Mouse (Mus musculus) central nervous system, embryonic 18 days (tissue): ENCODE results near the gene Gnrhr. TPM values are rescaled to one million over a fixed set of nuclear protein-coding genes. Genes with fewer than 3 reads are reported as not detected.

Experiments
- polyA plus RNA-seq: library from polyadenylated mRNA; depleted of rRNA; stranded (reverse); fragments of >200 nt; gene quantifications from 2 replicates; pipeline ENCODE4 v1.2.3, GENCODE M21; 2012; rRNA removed

Gnrhr gene
- not detected in 2 replicates for polyA plus RNA-seq

DNA sequence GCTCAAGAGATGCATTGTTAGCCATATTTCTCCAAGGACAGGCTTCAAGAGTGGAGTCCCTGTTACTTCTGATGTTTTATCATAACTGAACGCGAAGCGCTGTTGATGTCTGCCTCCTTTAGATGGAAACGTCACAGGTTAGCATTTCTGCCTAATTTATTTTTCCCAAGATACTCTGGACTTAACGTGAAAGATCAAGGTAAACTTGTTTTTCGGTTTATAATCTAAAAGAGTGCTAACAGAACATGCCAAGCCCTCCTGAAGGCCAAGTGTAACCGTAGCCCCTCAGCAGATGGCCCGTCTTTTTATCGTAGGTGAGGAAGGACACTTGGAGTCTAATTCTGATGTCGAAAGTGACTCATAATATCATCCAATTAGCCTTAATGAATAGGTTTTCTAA lies at the start of gene Gnrhr:
Gnrhr (minus strand) TSS at position 101 of the 400 bp plus-strand sequence.

DNA sequence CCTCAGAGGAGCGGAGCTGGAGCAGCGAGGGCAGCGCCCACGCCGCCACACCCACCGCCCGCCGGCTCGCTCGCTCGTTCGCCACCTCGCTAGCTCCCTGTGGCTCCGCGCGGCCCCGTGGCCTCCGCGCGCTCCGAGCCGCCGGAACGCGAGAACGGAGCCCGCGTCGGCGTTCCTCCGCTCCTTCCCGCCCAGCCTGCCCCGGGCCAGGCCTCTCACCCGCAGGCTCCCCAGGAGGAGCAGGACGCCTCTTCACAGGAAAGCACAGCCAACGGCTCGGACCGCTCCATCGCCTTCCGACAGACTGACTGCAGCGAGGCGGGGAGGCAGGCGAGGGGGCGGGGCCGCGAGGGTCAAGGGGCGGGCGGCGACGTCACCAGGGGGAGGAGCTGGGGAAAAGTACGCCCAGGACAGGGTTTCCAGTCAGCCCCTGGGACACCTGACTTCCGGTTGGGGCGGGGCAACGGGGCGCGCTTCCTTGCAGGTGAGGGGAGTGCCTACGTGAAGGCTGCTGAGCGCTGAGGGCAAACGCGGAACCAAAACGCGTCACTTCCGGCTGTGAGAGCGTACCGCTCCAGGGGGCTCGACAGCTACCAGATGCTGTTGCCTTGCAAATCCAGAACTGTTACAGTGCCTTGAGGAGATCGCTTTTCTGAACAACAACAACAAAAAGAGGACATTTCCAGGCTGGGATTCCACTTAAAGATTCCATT lies 25.1 kb downstream of the Gnrhr start, which contains the start of gene Uba6:
Uba6 (minus strand) TSS at position 355 of the 713 bp plus-strand sequence.

Other genes with a start within 250 kb of the Gnrhr start
- 20.5 and 20.7 TPM in 2 replicates for gene Cenpc1, start 132.3 kb downstream of the Gnrhr start, polyA plus RNA-seq
- 0.11 TPM in 1 of 2 replicates, not detected in the other for gene Stap1, start 126.2 kb downstream of the Gnrhr start, polyA plus RNA-seq
- 11.2 and 12.8 TPM in 2 replicates for gene Uba6, start 25.1 kb downstream of the Gnrhr start, polyA plus RNA-seq
- not detected in 2 replicates for gene Tmprss11c, start 91.4 kb upstream of the Gnrhr start, polyA plus RNA-seq
- 0.03 and 0.23 TPM in 2 replicates for gene Tmprss11d, start 175.5 kb upstream of the Gnrhr start, polyA plus RNA-seq